Comparison of ENCODE assay signal across 18 mouse cellular contexts in the genomic region with DNA sequence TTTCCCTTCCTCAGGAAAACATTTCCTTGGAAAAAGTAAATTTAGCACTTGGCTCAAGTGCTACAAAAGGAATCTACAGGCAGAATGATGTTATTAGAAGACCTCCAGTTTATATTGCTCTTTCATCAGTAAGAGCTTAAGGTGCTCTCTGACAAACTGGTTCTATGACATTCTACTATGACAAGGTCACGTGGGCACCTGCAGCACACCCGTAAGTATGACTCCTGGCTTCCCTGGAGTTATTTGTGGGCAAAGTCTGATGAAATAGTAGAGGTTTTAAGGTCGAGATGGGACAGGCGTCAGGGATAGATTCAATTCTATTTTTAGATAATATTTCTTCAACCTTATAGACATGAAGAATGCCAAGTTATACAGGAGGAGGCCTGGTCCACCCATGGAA.
A peak's percentile ranks its signal among the peaks of the same experiment; 100 is the strongest.
DNase-seq lines count a peak whose midpoint lies in the region; ATAC-seq and TF ChIP-seq lines count a peak whose summit lies in the region.
"Had no signal": no experiment of that assay in that cellular context is flagged by ENCODE, and none has a peak within 500 bp of the region (broad histone marks: within the 10 kb centered on the region; RNA-seq: fewer than 3 reads in every experiment).

No protein-coding gene starts in this region.

- H3K27ac ChIP-seq in intestine, embryonic 14.5 days (ENCODE audit: low read depth) = no peak overlapping the region
- no peak overlapping the region for H3K27ac ChIP-seq in intestine, postnatal 0 days (ENCODE audit: low read depth, low read length)
- no peak overlapping the region for H3K27ac ChIP-seq in lung, postnatal 0 days (ENCODE audit: low read length)
- H3K27ac ChIP-seq in intestine, embryonic 15.5 days = no peak overlapping the region
- no peak overlapping the region for H3K27ac ChIP-seq in intestine, embryonic 16.5 days (ENCODE audit: low read length)
- H3K27ac ChIP-seq: forebrain, embryonic 15.5 days; heart, adult 2 months; heart, embryonic 13.5 days; hindbrain, embryonic 13.5 days; hindbrain, postnatal 0 days had no signal

- 80% methylated on average over 4 of the region's 4 CpGs for WGBS in intestine, embryonic 14.5 days
- WGBS in intestine, postnatal 0 days = 50% methylated on average over 4 of the region's 4 CpGs
- WGBS in lung, postnatal 0 days = 37% methylated on average over 4 of the region's 4 CpGs
- 60% methylated on average over 4 of the region's 4 CpGs for WGBS in intestine, embryonic 15.5 days
- WGBS in intestine, embryonic 16.5 days = 74% methylated on average over 4 of the region's 4 CpGs

- H3K4me2 ChIP-seq in intestine, embryonic 14.5 days (ENCODE audit: low read length) = no peak overlapping the region
- no peak overlapping the region for H3K4me2 ChIP-seq in intestine, postnatal 0 days (replicated peaks; ENCODE audit: low read depth)
- no peak overlapping the region for H3K4me2 ChIP-seq in lung, postnatal 0 days (replicated peaks; ENCODE audit: low read depth, low read length)
- H3K4me2 ChIP-seq in intestine, embryonic 15.5 days (replicated peaks) = no peak overlapping the region
- H3K4me2 ChIP-seq in intestine, embryonic 16.5 days (ENCODE audit: low read depth, low read length) = no peak overlapping the region
- H3K4me2 ChIP-seq: forebrain, embryonic 15.5 days; heart, embryonic 13.5 days; hindbrain, embryonic 13.5 days had no signal

- no peak for TF ChIP-seq EP300 in lung, postnatal 0 days (IDR thresholded peaks at IDR 0.05)

- no peaks in the 10 kb centered on the region for H3K27me3 ChIP-seq in intestine, embryonic 14.5 days (replicated peaks; ENCODE audit: control insufficient read depth, insufficient read depth, low read length)
- H3K27me3 ChIP-seq in intestine, postnatal 0 days (replicated peaks; ENCODE audit: control insufficient read depth, insufficient read depth, low read length) = no peaks in the 10 kb centered on the region
- no peaks in the 10 kb centered on the region for H3K27me3 ChIP-seq in lung, postnatal 0 days (replicated peaks; ENCODE audit: insufficient read depth, low read length)
- H3K27me3 ChIP-seq in intestine, embryonic 15.5 days (replicated peaks) = no peaks in the 10 kb centered on the region
- H3K27me3 ChIP-seq in intestine, embryonic 16.5 days (replicated peaks; ENCODE audit: control insufficient read depth, insufficient read depth, low read length) = no peaks in the 10 kb centered on the region
- H3K27me3 ChIP-seq: forebrain, embryonic 15.5 days; heart, embryonic 13.5 days; hindbrain, embryonic 13.5 days had no signal

- no peaks in the 10 kb centered on the region for H3K36me3 ChIP-seq in intestine, embryonic 14.5 days (ENCODE audit: control insufficient read depth, insufficient read depth, low read length)
- H3K36me3 ChIP-seq in intestine, postnatal 0 days (ENCODE audit: control insufficient read depth, insufficient read depth) = no peaks in the 10 kb centered on the region
- H3K36me3 ChIP-seq in lung, postnatal 0 days (ENCODE audit: insufficient read depth, low read length) = no peaks in the 10 kb centered on the region
- no peaks in the 10 kb centered on the region for H3K36me3 ChIP-seq in intestine, embryonic 15.5 days
- no peaks in the 10 kb centered on the region for H3K36me3 ChIP-seq in intestine, embryonic 16.5 days (ENCODE audit: control insufficient read depth, insufficient read depth, low read length)
- H3K36me3 ChIP-seq: forebrain, embryonic 15.5 days; heart, embryonic 13.5 days; hindbrain, embryonic 13.5 days had no signal

- no peaks in the 10 kb centered on the region for H3K4me1 ChIP-seq in intestine, embryonic 14.5 days (replicated peaks; ENCODE audit: control insufficient read depth, insufficient read depth, low read length)
- no peaks in the 10 kb centered on the region for H3K4me1 ChIP-seq in intestine, postnatal 0 days (replicated peaks; ENCODE audit: control insufficient read depth, insufficient read depth, low read length)
- H3K4me1 ChIP-seq in lung, postnatal 0 days (ENCODE audit: insufficient read depth, low read depth, low read length) = no peaks in the 10 kb centered on the region
- no peaks in the 10 kb centered on the region for H3K4me1 ChIP-seq in intestine, embryonic 15.5 days (replicated peaks)
- H3K4me1 ChIP-seq in intestine, embryonic 16.5 days (ENCODE audit: control insufficient read depth, insufficient read depth, low read length) = no peaks in the 10 kb centered on the region
- H3K4me1 ChIP-seq: forebrain, embryonic 15.5 days; heart, embryonic 13.5 days; hindbrain, embryonic 13.5 days had no signal

- peak; percentile 28 for DNase-seq in intestine, embryonic 14.5 days (ENCODE audit: low spot score)
- peak; percentile 77 for DNase-seq in lung, postnatal 0 days (ENCODE audit: low spot score)
- no peak for DNase-seq in lung, postnatal 10 days
- DNase-seq: adrenal gland, adult 2 months; adrenal gland, postnatal 25 days; cerebellum, adult 2 months; cerebellum, postnatal 10 days; gastrocnemius, postnatal 36 days; heart, adult 2 months; heart, postnatal 4 days had no signal

- ATAC-seq in intestine, embryonic 14.5 days (replicated peaks; ENCODE audit: low FRiP score, low TSS enrichment, low read depth) = no peak
- no peak for ATAC-seq in intestine, postnatal 0 days
- ATAC-seq in lung, postnatal 0 days = peak; percentile 77
- ATAC-seq in intestine, embryonic 15.5 days = peak; percentile 85
- ATAC-seq in intestine, embryonic 16.5 days = peak; percentile 73
- ATAC-seq in cerebellum, adult (ENCODE audit: insufficient number of reproducible peaks, low FRiP score, low TSS enrichment) = no peak
- ATAC-seq: forebrain, embryonic 15.5 days; hindbrain, postnatal 0 days had no signal

- H3K9me3 ChIP-seq in intestine, embryonic 14.5 days (ENCODE audit: control insufficient read depth, low read length) = no peaks in the 10 kb centered on the region
- no peaks in the 10 kb centered on the region for H3K9me3 ChIP-seq in intestine, postnatal 0 days (ENCODE audit: control insufficient read depth)
- H3K9me3 ChIP-seq in lung, postnatal 0 days (ENCODE audit: low read length) = no peaks in the 10 kb centered on the region
- H3K9me3 ChIP-seq in intestine, embryonic 15.5 days = no peaks in the 10 kb centered on the region
- H3K9me3 ChIP-seq in intestine, embryonic 16.5 days (ENCODE audit: control insufficient read depth, low read length) = no peaks in the 10 kb centered on the region
- H3K9me3 ChIP-seq: forebrain, embryonic 15.5 days; heart, embryonic 13.5 days; hindbrain, embryonic 13.5 days had no signal

- TF ChIP-seq CTCF in intestine, postnatal 0 days (IDR thresholded peaks at IDR 0.05; ENCODE audit: low read depth) = no peak
- no peak for TF ChIP-seq CTCF in lung, postnatal 0 days (IDR thresholded peaks at IDR 0.05)

- no peak overlapping the region for H3K4me3 ChIP-seq in intestine, embryonic 14.5 days (ENCODE audit: low read depth, low read length)
- no peak overlapping the region for H3K4me3 ChIP-seq in intestine, postnatal 0 days (ENCODE audit: low read depth, low read length)
- no peak overlapping the region for H3K4me3 ChIP-seq in lung, postnatal 0 days (ENCODE audit: low read depth, low read length)
- H3K4me3 ChIP-seq in intestine, embryonic 15.5 days (replicated peaks) = no peak overlapping the region
- H3K4me3 ChIP-seq in intestine, embryonic 16.5 days (ENCODE audit: low read length) = no peak overlapping the region
- H3K4me3 ChIP-seq: forebrain, embryonic 15.5 days; heart, adult 2 months; heart, embryonic 13.5 days; hindbrain, embryonic 13.5 days had no signal

- no peak overlapping the region for H3K9ac ChIP-seq in intestine, embryonic 14.5 days (ENCODE audit: low read length)
- H3K9ac ChIP-seq in intestine, postnatal 0 days (ENCODE audit: low read depth, low read length) = no peak overlapping the region
- H3K9ac ChIP-seq in lung, postnatal 0 days (replicated peaks; ENCODE audit: low read depth) = no peak overlapping the region
- H3K9ac ChIP-seq in intestine, embryonic 15.5 days = no peak overlapping the region
- no peak overlapping the region for H3K9ac ChIP-seq in intestine, embryonic 16.5 days (ENCODE audit: low read depth, low read length)
- H3K9ac ChIP-seq: forebrain, embryonic 15.5 days; heart, embryonic 13.5 days; hindbrain, embryonic 13.5 days had no signal

Comparison
In these comparisons a context has a peak if more than half of its experiments do, and no peak if none do; other contexts are left out.
1. ATAC-seq: peak in lung, postnatal 0 days (single experiment), intestine, embryonic 15.5 days (single experiment) and intestine, embryonic 16.5 days (single experiment); none in intestine, embryonic 14.5 days (single experiment), intestine, postnatal 0 days (single experiment) and cerebellum, adult (single experiment).